Mouse (Mus musculus): Measurements from ENCODE around the gene Fanci. TPM values are rescaled to one million over a fixed set of nuclear protein-coding genes. Genes with fewer than 3 reads are reported as not detected.

The Fanci gene
- polyA plus RNA-seq, 1 experiment from 2014 or later: 3.1 TPM

DNA sequence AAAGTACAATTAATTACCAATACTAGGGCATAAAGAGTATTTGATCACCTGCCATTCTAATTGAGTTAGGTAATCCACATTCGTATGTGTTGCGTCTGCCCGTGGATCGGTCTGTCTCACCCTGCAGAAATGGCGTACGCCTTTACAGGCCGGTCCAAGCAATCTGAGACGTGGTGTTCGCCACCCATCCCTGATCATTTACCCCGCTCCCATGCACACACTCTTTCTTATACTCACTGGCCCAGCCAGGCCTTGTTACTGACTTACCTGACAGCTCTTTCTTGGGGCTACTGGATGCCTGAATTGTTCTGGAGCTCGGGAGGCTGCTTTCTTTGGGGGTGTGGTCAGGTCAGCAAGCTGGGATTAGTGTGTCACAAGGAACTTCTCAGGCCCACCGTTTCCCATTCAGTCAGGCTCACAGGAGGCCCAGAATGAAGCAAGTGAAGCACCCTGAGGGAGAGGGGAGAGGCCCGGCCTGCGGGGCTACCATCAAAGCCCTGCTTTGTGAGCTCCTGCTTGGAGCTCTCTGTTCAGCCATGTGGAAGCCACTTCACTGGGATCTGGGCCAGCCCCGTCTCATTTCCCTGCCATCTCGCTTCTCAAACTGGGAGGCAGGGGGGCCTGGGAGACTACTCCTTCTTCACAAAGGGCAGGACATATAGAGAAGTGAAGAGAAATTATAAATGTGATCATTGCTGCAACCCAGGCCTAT lies 5.2 kb upstream of the Fanci start, which contains the start of gene Rlbp1:
Rlbp1 (minus strand) TSS at position 627 of the 712 bp plus-strand sequence.
- ATAC-seq (replicated peaks; ENCODE audit: low FRiP score, low read depth) (no peak), DNase-seq (ENCODE audit: low spot score) (no peak)
- no peak within 1 kb of the TSS for H3K9ac ChIP-seq (ENCODE audit: low read depth, low read length)
- H3K36me3 ChIP-seq (ENCODE audit: insufficient read depth, low read length): no peaks in the 10 kb centered on the region
- no peaks in the 10 kb centered on the region for H3K4me1 ChIP-seq (replicated peaks; ENCODE audit: insufficient read depth, low read length)
- no peaks in the 10 kb centered on the region for H3K9me3 ChIP-seq (replicated peaks; ENCODE audit: low read length)
- no peaks in the 10 kb centered on the region for H3K27me3 ChIP-seq (ENCODE audit: insufficient read depth, low read length)
- H3K4me2 ChIP-seq (ENCODE audit: low read length): no peak within 1 kb of the TSS
- 68% methylated on average over 16 of the region's 16 CpGs for WGBS
- H3K4me3 ChIP-seq (replicated peaks; ENCODE audit: low read depth, low read length): no peak within 1 kb of the TSS
- TF ChIP-seq CTCF (IDR thresholded peaks at IDR 0.05; ENCODE audit: low read depth): no peak
- no peak within 1 kb of the TSS for H3K27ac ChIP-seq

DNA sequence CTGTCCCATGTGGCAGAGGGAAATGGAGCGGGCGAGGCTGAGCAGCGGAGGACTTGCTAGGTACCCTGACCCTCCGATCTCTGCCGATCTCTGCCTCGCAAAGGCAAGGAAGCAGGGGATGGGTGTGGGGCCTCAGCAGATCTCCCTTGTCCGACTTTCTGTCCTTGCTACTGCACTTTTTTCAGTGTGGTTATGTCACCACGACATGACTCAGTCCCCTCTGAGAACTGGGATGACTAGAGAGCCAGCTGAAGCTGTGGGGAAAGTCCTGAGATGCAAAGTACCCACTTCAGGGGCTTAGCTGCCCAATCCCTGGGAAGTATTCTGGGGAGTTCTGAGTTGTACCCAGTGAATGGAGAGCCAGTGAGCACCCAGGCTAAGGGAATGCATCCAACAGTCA lies 4.6 kb upstream of the Fanci start:
- no peak overlapping the region for H3K4me3 ChIP-seq (replicated peaks; ENCODE audit: low read depth, low read length)
- DNase-seq (ENCODE audit: low spot score) (no peak), ATAC-seq (replicated peaks; ENCODE audit: low FRiP score, low read depth) (no peak)
- H3K27ac ChIP-seq: no peak overlapping the region
- WGBS: 80% methylated on average over 8 of the region's 8 CpGs
- no peak for TF ChIP-seq CTCF (IDR thresholded peaks at IDR 0.05; ENCODE audit: low read depth)
- H3K27me3 ChIP-seq (ENCODE audit: insufficient read depth, low read length): no peaks in the 10 kb centered on the region
- no peak overlapping the region for H3K4me2 ChIP-seq (ENCODE audit: low read length)
- no peak overlapping the region for H3K9ac ChIP-seq (ENCODE audit: low read depth, low read length)
- H3K4me1 ChIP-seq (replicated peaks; ENCODE audit: insufficient read depth, low read length): no peaks in the 10 kb centered on the region
- no peaks in the 10 kb centered on the region for H3K36me3 ChIP-seq (ENCODE audit: insufficient read depth, low read length)
- no peaks in the 10 kb centered on the region for H3K9me3 ChIP-seq (replicated peaks; ENCODE audit: low read length)

DNA sequence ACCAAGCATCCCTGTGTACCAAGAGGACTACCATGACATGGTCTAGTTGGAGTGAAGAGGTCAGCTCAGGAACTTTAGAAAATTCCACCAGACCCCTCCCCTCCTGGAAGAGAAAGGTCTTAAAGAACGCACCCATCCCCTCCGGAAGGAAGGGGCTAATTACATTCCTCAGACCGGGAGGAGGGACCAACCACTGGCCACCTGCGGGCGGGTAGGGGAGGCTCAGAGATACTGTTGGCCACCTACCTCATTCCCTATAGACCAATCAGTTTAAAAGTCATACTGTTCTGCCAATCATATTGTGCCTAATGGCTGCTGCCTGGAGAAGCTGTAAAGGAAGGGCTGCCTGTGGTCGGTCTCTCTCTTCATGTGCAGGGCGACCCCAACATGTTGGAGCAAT lies 3.7 kb upstream of the Fanci start:
- Histone ChIP-seq H3K4me3 (replicated peaks; ENCODE audit: low read depth, low read length) (no peak overlapping the region), H3K9me3 (replicated peaks; ENCODE audit: low read length) (no peaks in the 10 kb centered on the region), H3K4me2 (ENCODE audit: low read length) (no peak overlapping the region), H3K27me3 (ENCODE audit: insufficient read depth, low read length) (no peaks in the 10 kb centered on the region), H3K36me3 (ENCODE audit: insufficient read depth, low read length) (no peaks in the 10 kb centered on the region), H3K27ac (no peak overlapping the region), H3K9ac (ENCODE audit: low read depth, low read length) (no peak overlapping the region), H3K4me1 (replicated peaks; ENCODE audit: insufficient read depth, low read length) (0 out of 2 replicates have a peak, but pooled peaks cover 3% of the 10 kb centered on the region)
- 45% methylated on average over 7 of the region's 7 CpGs for WGBS
- ATAC-seq (replicated peaks; ENCODE audit: low FRiP score, low read depth): no peak
- TF ChIP-seq CTCF (IDR thresholded peaks at IDR 0.05; ENCODE audit: low read depth): no peak
- no peak for DNase-seq (ENCODE audit: low spot score)

DNA sequence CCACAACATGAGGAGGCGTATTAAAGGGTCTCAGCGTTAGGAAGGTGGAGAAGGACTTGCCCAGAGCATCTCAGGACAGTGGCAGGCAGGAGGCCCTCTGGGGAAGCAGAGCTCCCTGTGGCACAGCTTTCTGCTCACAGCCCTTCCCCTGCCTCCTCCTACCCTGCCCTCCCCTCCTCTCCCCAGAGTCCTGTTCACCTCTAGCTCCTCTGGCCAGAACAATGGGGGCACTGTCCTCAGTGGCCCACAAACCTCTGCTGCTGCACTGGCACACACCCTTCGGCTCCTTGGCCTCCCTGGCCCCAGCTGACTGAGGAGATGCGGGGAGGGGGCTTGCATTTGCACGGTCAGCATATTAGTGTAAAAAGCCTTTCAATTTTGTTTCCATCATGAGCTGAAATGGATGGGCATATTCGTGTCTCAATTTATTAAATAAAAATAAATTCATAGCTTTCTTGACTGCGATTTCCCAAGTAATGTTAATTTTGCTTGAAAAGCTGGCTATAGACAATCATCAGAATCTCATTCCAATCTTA lies 3.0 kb upstream of the Fanci start:
- H3K36me3 ChIP-seq (ENCODE audit: insufficient read depth, low read length): no peaks in the 10 kb centered on the region
- no peak for ATAC-seq (replicated peaks; ENCODE audit: low FRiP score, low read depth)
- 0 out of 2 replicates have a peak, but pooled peaks cover 3% of the 10 kb centered on the region for H3K4me1 ChIP-seq (replicated peaks; ENCODE audit: insufficient read depth, low read length)
- TF ChIP-seq CTCF (IDR thresholded peaks at IDR 0.05; ENCODE audit: low read depth): no peak
- H3K27me3 ChIP-seq (ENCODE audit: insufficient read depth, low read length): no peaks in the 10 kb centered on the region
- no peak overlapping the region for H3K4me3 ChIP-seq (replicated peaks; ENCODE audit: low read depth, low read length)
- no peak overlapping the region for H3K9ac ChIP-seq (ENCODE audit: low read depth, low read length)
- no peak for DNase-seq (ENCODE audit: low spot score)
- WGBS: 75% methylated on average over 7 of the region's 7 CpGs
- H3K4me2 ChIP-seq (ENCODE audit: low read length): no peak overlapping the region
- H3K27ac ChIP-seq: no peak overlapping the region
- H3K9me3 ChIP-seq (replicated peaks; ENCODE audit: low read length): no peaks in the 10 kb centered on the region

DNA sequence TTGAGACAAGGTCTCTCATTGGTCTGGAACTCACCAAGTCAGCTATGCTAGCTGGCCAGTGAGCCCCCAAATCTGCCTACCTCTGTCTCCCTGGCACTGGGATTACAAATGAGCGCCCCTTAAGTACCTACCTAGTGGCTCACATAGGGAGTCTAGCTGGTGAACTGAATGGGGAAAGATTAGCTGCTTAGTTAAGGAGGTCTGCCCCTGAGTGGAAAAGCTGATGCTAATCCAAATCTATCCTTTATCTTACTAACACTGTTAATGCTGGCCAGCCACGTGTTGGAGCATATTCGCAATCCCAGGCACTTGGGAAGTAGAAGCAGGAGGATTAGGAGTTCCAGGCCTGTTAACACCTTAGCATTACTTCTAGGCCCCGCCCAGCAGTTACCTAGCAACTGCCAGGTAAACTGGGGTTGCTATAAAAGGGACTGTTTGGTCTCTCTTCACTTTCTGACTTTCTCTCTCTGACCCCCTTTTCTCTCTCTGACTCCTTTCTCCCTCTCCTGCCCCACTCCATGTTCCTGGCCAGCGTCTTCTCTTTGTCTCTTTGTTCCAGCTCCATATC lies 1.5 kb upstream of the Fanci start:
- TF ChIP-seq CTCF (IDR thresholded peaks at IDR 0.05; ENCODE audit: low read depth): no peak
- 67% methylated on average over 5 of the region's 5 CpGs for WGBS
- Histone ChIP-seq H3K4me2 (ENCODE audit: low read length) (no peak overlapping the region), H3K27ac (no peak overlapping the region), H3K4me1 (replicated peaks; ENCODE audit: insufficient read depth, low read length) (0 out of 2 replicates have a peak, but pooled peaks cover 3% of the 10 kb centered on the region), H3K9me3 (replicated peaks; ENCODE audit: low read length) (no peaks in the 10 kb centered on the region), H3K9ac (ENCODE audit: low read depth, low read length) (no peak overlapping the region), H3K27me3 (ENCODE audit: insufficient read depth, low read length) (no peaks in the 10 kb centered on the region), H3K36me3 (ENCODE audit: insufficient read depth, low read length) (no peaks in the 10 kb centered on the region), H3K4me3 (replicated peaks; ENCODE audit: low read depth, low read length) (no peak overlapping the region)
- ATAC-seq (replicated peaks; ENCODE audit: low FRiP score, low read depth) (no peak), DNase-seq (ENCODE audit: low spot score) (no peak)

DNA sequence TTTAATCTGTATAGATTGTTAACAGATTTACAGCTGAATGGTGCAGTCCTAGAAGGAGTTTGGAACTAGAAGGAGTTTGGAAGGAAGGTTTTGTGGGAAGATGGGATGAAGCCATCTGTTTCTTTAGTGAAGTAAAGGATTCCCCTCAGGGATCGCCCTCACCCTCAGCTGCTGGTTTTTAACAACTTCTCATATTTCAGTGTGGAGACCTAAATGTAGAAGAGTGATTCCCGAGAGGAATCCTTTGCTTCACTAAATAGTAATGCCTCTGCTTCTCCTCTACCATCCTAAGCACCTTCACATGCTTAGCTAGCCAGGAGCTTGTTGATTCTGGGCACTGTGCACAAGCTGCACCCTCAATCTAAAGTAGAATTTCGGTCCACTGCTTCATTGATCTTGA lies 258 bp upstream of the Fanci start:
- ATAC-seq (replicated peaks; ENCODE audit: low FRiP score, low read depth): peak; percentile 1; the same call in 1 of the 2 replicates
- Histone ChIP-seq H3K9me3 (replicated peaks; ENCODE audit: low read length) (no peaks in the 10 kb centered on the region), H3K4me1 (replicated peaks; ENCODE audit: insufficient read depth, low read length) (0 out of 2 replicates have a peak, but pooled peaks cover 3% of the 10 kb centered on the region), H3K27ac (peak overlapping the region; percentile 85), H3K4me2 (ENCODE audit: low read length) (peak overlapping the region; percentile 93), H3K36me3 (ENCODE audit: insufficient read depth, low read length) (no peaks in the 10 kb centered on the region), H3K27me3 (ENCODE audit: insufficient read depth, low read length) (no peaks in the 10 kb centered on the region), H3K4me3 (replicated peaks; ENCODE audit: low read depth, low read length) (peak overlapping the region; percentile 66), H3K9ac (ENCODE audit: low read depth, low read length) (peak overlapping the region; percentile 62)
- DNase-seq (ENCODE audit: low spot score): peak; percentile 50
- WGBS: 4% methylated on average over 3 of the region's 3 CpGs
- TF ChIP-seq CTCF (IDR thresholded peaks at IDR 0.05; ENCODE audit: low read depth): no peak
